Mouse (Mus musculus): ENCODE results near the gene Proser1.

DNA sequence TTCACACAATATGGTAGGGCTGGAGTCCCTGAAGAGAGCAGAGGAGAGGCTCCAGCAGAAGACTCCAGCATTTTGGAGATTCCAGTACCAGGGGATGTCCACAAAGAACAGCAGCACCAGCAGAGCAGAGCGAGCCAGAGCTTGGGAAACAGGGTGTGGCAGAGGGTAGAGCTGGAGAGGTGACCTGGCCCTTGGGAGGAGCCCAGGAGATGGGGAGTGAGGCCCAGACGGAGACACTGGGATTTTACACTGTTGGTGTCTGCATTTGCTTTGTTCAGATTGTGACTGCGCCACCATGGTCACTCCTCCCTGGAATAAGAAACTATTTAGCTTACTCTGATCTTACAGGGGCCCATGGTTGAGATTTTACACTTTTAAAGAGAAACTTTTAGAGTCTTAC is 16.7 kb upstream of the Proser1 start:
- TF ChIP-seq CTCF (IDR thresholded peaks at IDR 0.05; ENCODE audit: control insufficient read depth, insufficient read depth, insufficient replicate concordance, low read depth, low read length) (no peak), POLR2A (IDR thresholded peaks at IDR 0.05; ENCODE audit: control insufficient read depth, low read depth, low read length) (no peak)
